Mouse (Mus musculus): ENCODE data around the gene Lrrc19. TPM values are rescaled to one million over a fixed set of nuclear protein-coding genes. Genes with fewer than 3 reads are reported as not detected.
"Not testable (repeated sequence)": the region's sequence is repeated elsewhere in the genome, so short reads cannot be mapped to it uniquely, and the experiment has no call there.

The Lrrc19 gene
- polyA plus RNA-seq (2014; fragmentation: Nextera tagmentation; extraction: Ambion mirVana), result 0.31 and 0.45 TPM in 2 replicates

- ATAC-seq (ENCODE audit: low read depth) (no peak), DNase-seq (ENCODE audit: low spot score) (no peak)
- H3K4me2 ChIP-seq (ENCODE audit: low read depth, low read length), result no peak within 1 kb of the TSS
- H3K4me1 ChIP-seq (ENCODE audit: control insufficient read depth, insufficient read depth, low read length), result no peaks in the 10 kb centered on the region
- no peak within 1 kb of the TSS for H3K4me3 ChIP-seq (ENCODE audit: low read depth, low read length)
- no peak within 1 kb of the TSS for H3K27ac ChIP-seq (replicated peaks; ENCODE audit: low read depth, low read length)
- no peak within 1 kb of the TSS for H3K9ac ChIP-seq (ENCODE audit: low read depth, low read length)
- H3K36me3 ChIP-seq (ENCODE audit: control insufficient read depth, insufficient read depth, low read length), result peaks cover 13% of the 10 kb centered on the region; the same call in 1 of the 2 replicates
- H3K27me3 ChIP-seq (replicated peaks; ENCODE audit: control insufficient read depth, insufficient read depth, low read length), result no peaks in the 10 kb centered on the region
- H3K9me3 ChIP-seq (ENCODE audit: control insufficient read depth, low read length), result no peaks in the 10 kb centered on the region
- 87% methylated on average over 3 of the region's 3 CpGs for WGBS
Observed at GRCm38 (mm10) chr4:94649920-94650319, at the start of gene Lrrc19. Lrrc19 (minus strand) TSS chr4:94650144.

DNA sequence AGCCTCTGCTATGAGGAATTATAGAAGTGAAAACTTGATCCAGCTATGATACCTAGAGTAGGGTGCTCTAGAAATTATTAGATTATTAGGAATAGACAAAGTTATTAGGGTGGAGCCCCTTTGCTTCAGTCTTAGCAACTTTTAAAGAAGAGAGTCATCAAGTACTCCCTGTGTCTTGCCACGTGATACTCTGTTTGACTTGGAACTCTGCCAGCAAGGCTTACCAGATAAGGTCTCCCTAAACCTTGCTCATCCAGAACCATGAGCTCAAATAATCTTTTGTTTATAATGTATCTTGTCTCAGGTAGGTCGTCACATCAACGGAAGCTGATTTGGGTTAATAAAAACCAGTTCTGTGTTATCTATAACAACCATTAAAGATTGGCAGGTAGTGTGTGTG, 46.4 kb upstream of the Lrrc19 start:
- H3K4me1 ChIP-seq (ENCODE audit: control insufficient read depth, insufficient read depth, low read length), result no peaks in the 10 kb centered on the region
- DNase-seq (ENCODE audit: low spot score) (peak; percentile 6), ATAC-seq (ENCODE audit: low read depth) (no peak)
- no peak overlapping the region for H3K4me2 ChIP-seq (ENCODE audit: low read depth, low read length)
- H3K4me3 ChIP-seq (ENCODE audit: low read depth, low read length), result no peak overlapping the region
- 61% methylated on average over 3 of the region's 3 CpGs for WGBS
- H3K9me3 ChIP-seq (ENCODE audit: control insufficient read depth, low read length), result no peaks in the 10 kb centered on the region
- no peak overlapping the region for H3K27ac ChIP-seq (replicated peaks; ENCODE audit: low read depth, low read length)
- H3K9ac ChIP-seq (ENCODE audit: low read depth, low read length), result no peak overlapping the region
- H3K36me3 ChIP-seq (ENCODE audit: control insufficient read depth, insufficient read depth, low read length), result peaks cover 12% of the 10 kb centered on the region; the same call in 1 of the 2 replicates
- no peaks in the 10 kb centered on the region for H3K27me3 ChIP-seq (replicated peaks; ENCODE audit: control insufficient read depth, insufficient read depth, low read length)

- no peaks in the 10 kb centered on the region for H3K27me3 ChIP-seq (replicated peaks; ENCODE audit: control insufficient read depth, insufficient read depth, low read length)
- ATAC-seq (ENCODE audit: low read depth), result no peak
- 81% methylated on average over 2 of the region's 2 CpGs for WGBS
Observed at GRCm38 (mm10) chr4:94692175-94692574, 42.2 kb upstream of the Lrrc19 start.

DNA sequence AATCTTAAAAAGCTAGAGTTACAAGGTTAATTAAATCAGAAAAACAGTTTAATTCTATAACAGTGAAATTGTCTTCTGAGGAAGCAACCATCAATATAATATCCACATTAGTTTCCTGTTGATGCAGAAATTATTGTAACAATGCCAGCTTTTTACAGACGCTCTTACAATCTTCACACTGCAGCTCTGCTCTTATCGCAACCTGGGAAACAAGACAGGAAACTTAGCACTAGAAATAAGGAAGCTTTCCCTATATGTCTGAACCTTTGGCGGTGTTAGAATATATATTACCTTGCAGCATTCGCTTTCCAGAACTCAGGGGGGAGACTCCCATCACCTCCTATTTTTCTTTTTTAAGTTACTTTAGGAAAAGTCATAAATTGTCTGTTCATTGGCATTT, 41.1 kb upstream of the Lrrc19 start:
- Histone ChIP-seq H3K27ac (replicated peaks; ENCODE audit: low read depth, low read length) (no peak overlapping the region), H3K4me3 (ENCODE audit: low read depth, low read length) (no peak overlapping the region), H3K4me2 (ENCODE audit: low read depth, low read length) (no peak overlapping the region), H3K9me3 (ENCODE audit: control insufficient read depth, low read length) (no peaks in the 10 kb centered on the region), H3K36me3 (ENCODE audit: control insufficient read depth, insufficient read depth, low read length) (peaks cover 35% of the 10 kb centered on the region), H3K9ac (ENCODE audit: low read depth, low read length) (no peak overlapping the region), H3K27me3 (replicated peaks; ENCODE audit: control insufficient read depth, insufficient read depth, low read length) (no peaks in the 10 kb centered on the region), H3K4me1 (ENCODE audit: control insufficient read depth, insufficient read depth, low read length) (no peaks in the 10 kb centered on the region)
- 88% methylated on average over 4 of the region's 4 CpGs for WGBS
- DNase-seq (ENCODE audit: low spot score) (no peak), ATAC-seq (ENCODE audit: low read depth) (no peak)

More at GRCm38 (mm10) chr4:94692175-94692574, 42.2 kb upstream of the Lrrc19 start:
- H3K27ac ChIP-seq (replicated peaks; ENCODE audit: low read depth, low read length), result no peak overlapping the region
- peaks cover 29% of the 10 kb centered on the region for H3K36me3 ChIP-seq (ENCODE audit: control insufficient read depth, insufficient read depth, low read length)
- H3K4me1 ChIP-seq (ENCODE audit: control insufficient read depth, insufficient read depth, low read length), result no peaks in the 10 kb centered on the region
- H3K4me3 ChIP-seq (ENCODE audit: low read depth, low read length), result no peak overlapping the region
- H3K4me2 ChIP-seq (ENCODE audit: low read depth, low read length), result no peak overlapping the region
- no peaks in the 10 kb centered on the region for H3K9me3 ChIP-seq (ENCODE audit: control insufficient read depth, low read length)
- H3K9ac ChIP-seq (ENCODE audit: low read depth, low read length), result no peak overlapping the region
- no peak for DNase-seq (ENCODE audit: low spot score)

GRCm38 (mm10) chr4:94689804-94690203, 39.9 kb upstream of the Lrrc19 start:
- not testable (repeated sequence) for DNase-seq (ENCODE audit: low spot score); H3K4me3 ChIP-seq (ENCODE audit: low read depth, low read length); H3K27me3 ChIP-seq (replicated peaks; ENCODE audit: control insufficient read depth, insufficient read depth, low read length); H3K4me1 ChIP-seq (ENCODE audit: control insufficient read depth, insufficient read depth, low read length); H3K9ac ChIP-seq (ENCODE audit: low read depth, low read length); H3K9me3 ChIP-seq (ENCODE audit: control insufficient read depth, low read length); H3K4me2 ChIP-seq (ENCODE audit: low read depth, low read length); H3K27ac ChIP-seq (replicated peaks; ENCODE audit: low read depth, low read length); ATAC-seq (ENCODE audit: low read depth)
- 85% methylated on average over 2 of the region's 2 CpGs for WGBS
- H3K36me3 ChIP-seq (ENCODE audit: control insufficient read depth, insufficient read depth, low read length), result peaks cover 35% of the 10 kb centered on the region

DNA sequence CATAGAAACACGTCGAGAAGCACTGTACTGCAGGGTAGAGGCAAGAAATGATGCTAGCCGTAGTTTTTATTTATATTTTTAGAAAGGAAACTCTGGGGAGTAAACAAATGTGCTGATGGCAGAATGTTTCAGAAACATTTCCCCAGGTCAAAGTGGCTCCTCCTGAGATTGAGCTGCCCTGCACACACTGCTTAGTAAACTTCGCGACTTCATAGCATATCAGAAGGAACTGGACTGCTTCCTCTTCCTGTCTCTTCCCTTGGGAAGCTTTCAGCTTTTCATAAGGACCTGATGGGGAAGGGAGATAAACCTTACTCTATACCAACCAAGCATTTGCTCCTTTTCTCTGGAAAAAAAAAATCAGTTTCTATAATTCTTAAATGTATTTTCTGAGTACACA, 33.4 kb upstream of the Lrrc19 start:
- ATAC-seq (ENCODE audit: low read depth) (no peak), DNase-seq (ENCODE audit: low spot score) (peak; percentile 2)
- Histone ChIP-seq H3K4me3 (ENCODE audit: low read depth, low read length) (no peak overlapping the region), H3K27ac (replicated peaks; ENCODE audit: low read depth, low read length) (no peak overlapping the region), H3K4me2 (ENCODE audit: low read depth, low read length) (no peak overlapping the region), H3K4me1 (ENCODE audit: control insufficient read depth, insufficient read depth, low read length) (no peaks in the 10 kb centered on the region), H3K9me3 (ENCODE audit: control insufficient read depth, low read length) (no peaks in the 10 kb centered on the region), H3K9ac (ENCODE audit: low read depth, low read length) (no peak overlapping the region), H3K27me3 (replicated peaks; ENCODE audit: control insufficient read depth, insufficient read depth, low read length) (no peaks in the 10 kb centered on the region), H3K36me3 (ENCODE audit: control insufficient read depth, insufficient read depth, low read length) (peaks cover 38% of the 10 kb centered on the region)
- WGBS, result 76% methylated on average over 5 of the region's 5 CpGs

DNA sequence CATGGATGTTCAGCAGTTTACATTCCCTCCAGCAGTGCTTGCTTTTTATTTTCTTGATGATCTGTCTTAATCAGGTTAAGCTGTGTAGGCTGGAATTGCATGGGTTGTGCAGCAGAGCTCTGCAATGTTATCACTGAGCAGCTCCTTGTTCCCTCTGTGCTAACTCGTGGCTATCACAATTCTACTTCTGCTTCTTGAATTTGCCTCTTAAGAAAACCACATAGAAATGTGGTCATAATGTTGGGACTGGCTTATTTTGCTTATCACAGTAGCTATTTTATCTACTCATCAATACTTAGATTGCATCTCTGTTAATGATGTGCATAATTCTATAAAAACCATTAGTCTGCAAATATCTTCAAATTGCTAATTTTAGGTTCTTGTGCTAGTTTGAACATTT, 32.1 kb upstream of the Lrrc19 start:
- ATAC-seq (ENCODE audit: low read depth) (no peak), DNase-seq (ENCODE audit: low spot score) (no peak)
- Histone ChIP-seq H3K9ac (ENCODE audit: low read depth, low read length) (no peak overlapping the region), H3K4me3 (ENCODE audit: low read depth, low read length) (no peak overlapping the region), H3K4me2 (ENCODE audit: low read depth, low read length) (no peak overlapping the region), H3K9me3 (ENCODE audit: control insufficient read depth, low read length) (no peaks in the 10 kb centered on the region), H3K4me1 (ENCODE audit: control insufficient read depth, insufficient read depth, low read length) (no peaks in the 10 kb centered on the region), H3K27ac (replicated peaks; ENCODE audit: low read depth, low read length) (no peak overlapping the region), H3K36me3 (ENCODE audit: control insufficient read depth, insufficient read depth, low read length) (peaks cover 27% of the 10 kb centered on the region), H3K27me3 (replicated peaks; ENCODE audit: control insufficient read depth, insufficient read depth, low read length) (no peaks in the 10 kb centered on the region)
- 66% methylated on average over 1 of the region's 1 CpGs for WGBS

- 95% methylated on average over 2 of the region's 2 CpGs for whole genome bisulfite sequencing
- Histone ChIP-seq H3K36me3 (ENCODE audit: control insufficient read depth, insufficient read depth, low read length) (peaks cover 23% of the 10 kb centered on the region), H3K4me1 (ENCODE audit: control insufficient read depth, insufficient read depth, low read length) (no peaks in the 10 kb centered on the region), H3K4me2 (ENCODE audit: low read depth, low read length) (no peak overlapping the region), H3K9ac (ENCODE audit: low read depth, low read length) (no peak overlapping the region), H3K27ac (replicated peaks; ENCODE audit: low read depth, low read length) (no peak overlapping the region), H3K9me3 (ENCODE audit: control insufficient read depth, low read length) (no peaks in the 10 kb centered on the region), H3K4me3 (ENCODE audit: low read depth, low read length) (no peak overlapping the region), H3K27me3 (replicated peaks; ENCODE audit: control insufficient read depth, insufficient read depth, low read length) (no peaks in the 10 kb centered on the region)
- ATAC-seq (ENCODE audit: low read depth) (no peak), DNase-seq (ENCODE audit: low spot score) (no peak)
Observed at GRCm38 (mm10) chr4:94681181-94681580, 31.2 kb upstream of the Lrrc19 start.

- ATAC-seq (ENCODE audit: low read depth) (no peak), DNase-seq (ENCODE audit: low spot score) (no peak)
- Histone ChIP-seq H3K9ac (ENCODE audit: low read depth, low read length) (no peak overlapping the region), H3K27me3 (replicated peaks; ENCODE audit: control insufficient read depth, insufficient read depth, low read length) (no peaks in the 10 kb centered on the region), H3K4me1 (ENCODE audit: control insufficient read depth, insufficient read depth, low read length) (no peaks in the 10 kb centered on the region), H3K9me3 (ENCODE audit: control insufficient read depth, low read length) (no peaks in the 10 kb centered on the region), H3K4me2 (ENCODE audit: low read depth, low read length) (no peak overlapping the region), H3K4me3 (ENCODE audit: low read depth, low read length) (no peak overlapping the region), H3K36me3 (ENCODE audit: control insufficient read depth, insufficient read depth, low read length) (peaks cover 23% of the 10 kb centered on the region), H3K27ac (replicated peaks; ENCODE audit: low read depth, low read length) (no peak overlapping the region)
- 93% methylated on average over 2 of the region's 2 CpGs for WGBS
Observed at GRCm38 (mm10) chr4:94680662-94681061, 30.7 kb upstream of the Lrrc19 start.
